Comparison of ENCODE assay signal across 24 mouse cellular contexts in the genomic region with DNA sequence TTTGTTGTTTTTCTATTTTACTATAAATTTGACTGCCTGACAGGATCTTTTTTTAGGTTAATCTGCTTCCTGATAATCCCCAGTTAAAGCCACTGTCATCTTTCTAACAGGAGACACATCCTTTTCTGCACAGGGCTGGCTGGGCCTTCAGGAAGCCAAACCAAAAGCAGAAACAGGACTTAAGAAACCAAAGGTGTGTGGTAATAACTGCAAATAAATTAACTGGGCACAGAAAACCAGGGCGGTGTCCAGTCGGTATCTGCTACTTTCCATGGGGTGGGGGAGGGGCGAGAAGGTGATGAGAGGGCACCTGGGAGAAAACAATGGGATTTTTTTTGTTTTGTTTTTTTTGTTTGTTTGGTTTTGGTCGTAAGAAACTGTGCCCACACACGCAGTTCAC. TPM values are rescaled to one million over a fixed set of nuclear protein-coding genes. Genes with fewer than 3 reads are reported as not detected.
A peak's percentile ranks its signal among the peaks of the same experiment; 100 is the strongest.
DNase-seq lines count a peak whose midpoint lies in the region; ATAC-seq and TF ChIP-seq lines count a peak whose summit lies in the region.
"Had no signal": no experiment of that assay in that cellular context is flagged by ENCODE, and none has a peak within 500 bp of the region (broad histone marks: within the 10 kb centered on the region; RNA-seq: fewer than 3 reads in every experiment).

No protein-coding gene starts in this region.

- TF ChIP-seq POLR2A in ES-Bruce4 (IDR thresholded peaks at IDR 0.05; ENCODE audit: insufficient read depth, low read length): no peak

- DNase-seq in midbrain, embryonic 11.5 days (ENCODE audit: low spot score, missing footprints): peak; percentile 73
- no peak for DNase-seq in midbrain, embryonic 14.5 days
- no peak for DNase-seq in urinary bladder, postnatal 25 days (ENCODE audit: low spot score)
- DNase-seq in layer of hippocampus, postnatal 10 days (ENCODE audit: low spot score in 2 of 2): no peak
- no peak for DNase-seq in thymus, postnatal 36 days
- DNase-seq: adrenal gland, adult 8-10 months; adrenal gland, postnatal 25 days; embryo, embryonic 11 days; heart, adult 2 months; heart, postnatal 14 days; heart, postnatal 4 days had no signal

- H3K9me3 ChIP-seq in midbrain, embryonic 11.5 days (ENCODE audit: control insufficient read depth, low read length): no peaks in the 10 kb centered on the region
- no peaks in the 10 kb centered on the region for H3K9me3 ChIP-seq in midbrain, embryonic 14.5 days (ENCODE audit: control insufficient read depth, low read length)
- no peaks in the 10 kb centered on the region for H3K9me3 ChIP-seq in ES-Bruce4 (replicated peaks; ENCODE audit: control insufficient read depth, insufficient read depth, low read length, poor library complexity, severe bottlenecking)
- H3K9me3 ChIP-seq: embryonic facial prominence, embryonic 10.5 days; embryonic facial prominence, embryonic 13.5 days; forebrain, embryonic 12.5 days; forebrain, embryonic 15.5 days; heart, embryonic 10.5 days; heart, embryonic 13.5 days had no signal

- WGBS in midbrain, embryonic 11.5 days: 80% methylated on average over 5 of the region's 5 CpGs
- WGBS in midbrain, embryonic 14.5 days: 84% methylated on average over 5 of the region's 5 CpGs

- no peak overlapping the region for H3K4me2 ChIP-seq in midbrain, embryonic 11.5 days
- H3K4me2 ChIP-seq in midbrain, embryonic 14.5 days (ENCODE audit: low read length): no peak overlapping the region
- H3K4me2 ChIP-seq: embryonic facial prominence, embryonic 13.5 days; forebrain, embryonic 12.5 days; forebrain, embryonic 15.5 days; heart, embryonic 13.5 days; hindbrain, embryonic 14.5 days had no signal

- TF ChIP-seq CTCF in ES-Bruce4 (IDR thresholded peaks at IDR 0.05; ENCODE audit: low read depth, low read length): no peak

- peaks cover 15% of the 10 kb centered on the region for H3K4me1 ChIP-seq in midbrain, embryonic 11.5 days (ENCODE audit: control insufficient read depth, insufficient read depth, low read length)
- peaks cover 18% of the 10 kb centered on the region for H3K4me1 ChIP-seq in midbrain, embryonic 14.5 days (ENCODE audit: control insufficient read depth, insufficient read depth, low read length)
- peaks cover 3% of the 10 kb centered on the region for H3K4me1 ChIP-seq in ES-Bruce4 (ENCODE audit: control insufficient read depth, insufficient read depth, low read length)

- H3K36me3 ChIP-seq in midbrain, embryonic 11.5 days (ENCODE audit: control insufficient read depth, insufficient read depth, low read length): peaks cover 12% of the 10 kb centered on the region
- H3K36me3 ChIP-seq in midbrain, embryonic 14.5 days (ENCODE audit: control insufficient read depth, insufficient read depth, low read length): peaks cover 42% of the 10 kb centered on the region
- peaks cover 6% of the 10 kb centered on the region for H3K36me3 ChIP-seq in ES-Bruce4 (ENCODE audit: control insufficient read depth, insufficient read depth, low read length, poor library complexity, severe bottlenecking)

- TF ChIP-seq EP300 in ES-Bruce4 (IDR thresholded peaks at IDR 0.05; ENCODE audit: insufficient read depth, low read depth, low read length): no peak

- no peaks in the 10 kb centered on the region for H3K27me3 ChIP-seq in midbrain, embryonic 11.5 days (ENCODE audit: control insufficient read depth, insufficient read depth, low read length)
- H3K27me3 ChIP-seq in midbrain, embryonic 14.5 days (ENCODE audit: control insufficient read depth, insufficient read depth, low read length): no peaks in the 10 kb centered on the region
- H3K27me3 ChIP-seq in ES-Bruce4 (ENCODE audit: control insufficient read depth, insufficient read depth, low read length, poor library complexity, severe bottlenecking): no peaks in the 10 kb centered on the region
- H3K27me3 ChIP-seq: embryonic facial prominence, embryonic 13.5 days; forebrain, embryonic 12.5 days; forebrain, embryonic 15.5 days; heart, embryonic 13.5 days had no signal

- ATAC-seq in midbrain, embryonic 11.5 days (ENCODE audit: low FRiP score): no peak
- no peak for ATAC-seq in midbrain, embryonic 14.5 days (ENCODE audit: low FRiP score, low TSS enrichment)
- ATAC-seq in granulocyte monocyte progenitor cell, adult 5-6 weeks (replicated peaks; ENCODE audit: poor library complexity, severe bottlenecking): peak; percentile 80
- ATAC-seq: forebrain, embryonic 15.5 days; hindbrain, postnatal 0 days; inflammation-experienced regulatory T-cells, adult 6 months; intestine, embryonic 16.5 days had no signal

- H3K4me3 ChIP-seq in midbrain, embryonic 11.5 days (ENCODE audit: low read depth, low read length): no peak overlapping the region
- H3K4me3 ChIP-seq in midbrain, embryonic 14.5 days (replicated peaks; ENCODE audit: low read depth, low read length): no peak overlapping the region
- H3K4me3 ChIP-seq in ES-Bruce4 (ENCODE audit: low read depth, low read length): no peak overlapping the region
- H3K4me3 ChIP-seq: embryonic facial prominence, embryonic 10.5 days; embryonic facial prominence, embryonic 13.5 days; erythroblast, embryonic 14.5 days; forebrain, embryonic 12.5 days; forebrain, embryonic 15.5 days; heart, adult 2 months; heart, embryonic 10.5 days; heart, embryonic 13.5 days had no signal

- no peak overlapping the region for H3K27ac ChIP-seq in midbrain, embryonic 11.5 days (ENCODE audit: low read depth, low read length)
- no peak overlapping the region for H3K27ac ChIP-seq in midbrain, embryonic 14.5 days (replicated peaks; ENCODE audit: low read depth, low read length)
- peak overlapping the region; percentile 9; the same call in 1 of the 2 replicates for H3K27ac ChIP-seq in ES-Bruce4 (ENCODE audit: insufficient read depth, low read length)
- H3K27ac ChIP-seq: embryonic facial prominence, embryonic 10.5 days; embryonic facial prominence, embryonic 13.5 days; forebrain, embryonic 12.5 days; forebrain, embryonic 15.5 days; heart, adult 2 months; heart, embryonic 10.5 days; heart, embryonic 13.5 days; hindbrain, embryonic 14.5 days; hindbrain, postnatal 0 days had no signal

- H3K9ac ChIP-seq in midbrain, embryonic 11.5 days (ENCODE audit: low read length): no peak overlapping the region
- H3K9ac ChIP-seq in midbrain, embryonic 14.5 days (replicated peaks; ENCODE audit: low read length): no peak overlapping the region
- H3K9ac ChIP-seq in ES-Bruce4 (ENCODE audit: low read depth, poor library complexity, severe bottlenecking): no peak overlapping the region
- H3K9ac ChIP-seq: embryonic facial prominence, embryonic 13.5 days; forebrain, embryonic 12.5 days; forebrain, embryonic 15.5 days; heart, embryonic 13.5 days; hindbrain, embryonic 14.5 days had no signal

RNA-seq across cellular contexts. Expression of gene Ckap4, which starts 6.8 kb away (rescaled TPM):
- 83.6 and 89.2 TPM in 2 replicates for polyA plus RNA-seq in midbrain, embryonic 11.5 days (2014; fragmentation: Nextera tagmentation; extraction: Ambion mirVana)
- 57.2 and 71.5 TPM in 2 replicates for polyA plus RNA-seq in midbrain, embryonic 14.5 days (2014; fragmentation: Nextera tagmentation; extraction: Ambion mirVana)
- polyA plus RNA-seq in ES-Bruce4 (2011; ENCODE audit: insufficient read depth, insufficient read length, low read depth, missing spikeins): 52.1 and 53.4 TPM in 2 replicates
- total RNA-seq in granulocyte monocyte progenitor cell, adult 5-6 weeks (2014; fragmentation: Nextera tagmentation): 67.8 and 79.6 TPM in 2 replicates
- total RNA-seq in granulocyte monocyte progenitor cell, adult 5-6 weeks (2017): 55.7 and 58.3 TPM in 2 replicates
- total RNA-seq in layer of hippocampus, postnatal 10 days (2021): 10 to 100 TPM; 34.2 to 36.9 TPM

RNA-seq across cellular contexts. Expression of gene Tcp11l2, which starts 49.4 kb away (rescaled TPM):
- 9.4 and 10.7 TPM in 2 replicates for polyA plus RNA-seq in midbrain, embryonic 11.5 days (2014; fragmentation: Nextera tagmentation; extraction: Ambion mirVana)
- polyA plus RNA-seq in midbrain, embryonic 14.5 days (2014; fragmentation: Nextera tagmentation; extraction: Ambion mirVana): 17.3 and 22.1 TPM in 2 replicates
- polyA plus RNA-seq in ES-Bruce4 (2011; ENCODE audit: insufficient read depth, insufficient read length, low read depth, missing spikeins): 2.6 and 3.6 TPM in 2 replicates
- 15.6 and 18.3 TPM in 2 replicates for total RNA-seq in granulocyte monocyte progenitor cell, adult 5-6 weeks (2014; fragmentation: Nextera tagmentation)
- 8.9 and 9.5 TPM in 2 replicates for total RNA-seq in granulocyte monocyte progenitor cell, adult 5-6 weeks (2017)
- total RNA-seq in layer of hippocampus, postnatal 10 days (2021): 10 to 100 TPM; 15.2 to 17.2 TPM
